Mouse (Mus musculus): ENCODE results near the gene Bckdk.
A peak's percentile ranks its signal among the peaks of the same experiment; 100 is the strongest.
"Not testable (repeated sequence)": the region's sequence is repeated elsewhere in the genome, so short reads cannot be mapped to it uniquely, and the experiment has no call there.

Bckdk gene

DNA sequence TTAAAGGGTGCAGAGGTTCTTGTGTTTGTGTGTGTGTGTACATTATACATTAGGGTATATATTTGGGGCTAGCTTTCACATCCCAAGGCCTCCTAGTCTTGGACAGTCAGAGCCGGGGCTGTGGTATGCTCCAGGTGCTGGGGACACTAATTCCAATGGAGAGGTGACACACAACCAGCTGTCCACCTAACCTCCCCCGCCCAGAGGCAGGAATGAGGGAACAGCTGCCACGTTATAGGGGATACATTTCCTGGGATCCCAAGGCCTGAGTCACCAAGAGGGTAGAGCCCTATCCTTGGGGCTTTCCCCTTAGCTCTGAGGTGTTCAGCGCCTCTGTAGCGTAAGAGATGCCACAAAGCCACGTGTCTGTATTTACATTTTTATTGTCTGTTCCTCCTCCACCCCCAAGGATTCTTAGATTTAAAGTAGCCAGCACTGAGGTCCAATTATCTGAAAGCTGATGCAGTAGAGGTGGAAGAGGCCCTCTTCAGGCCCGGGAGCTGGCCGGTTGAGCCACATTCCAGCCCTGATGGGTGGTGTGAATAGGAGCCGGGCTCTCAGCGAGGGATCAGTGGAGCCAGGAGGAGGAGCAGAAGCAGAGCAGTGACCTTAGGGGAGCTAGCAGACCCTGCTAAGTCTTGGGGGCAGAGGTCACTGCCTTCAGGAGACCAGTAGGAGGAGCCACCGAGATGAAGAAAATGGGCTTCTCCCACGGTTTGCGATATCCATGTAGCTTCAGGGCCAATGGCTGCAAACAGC is 28.6 kb downstream of the Bckdk start:
- DNase-seq = peak; percentile 63

DNA sequence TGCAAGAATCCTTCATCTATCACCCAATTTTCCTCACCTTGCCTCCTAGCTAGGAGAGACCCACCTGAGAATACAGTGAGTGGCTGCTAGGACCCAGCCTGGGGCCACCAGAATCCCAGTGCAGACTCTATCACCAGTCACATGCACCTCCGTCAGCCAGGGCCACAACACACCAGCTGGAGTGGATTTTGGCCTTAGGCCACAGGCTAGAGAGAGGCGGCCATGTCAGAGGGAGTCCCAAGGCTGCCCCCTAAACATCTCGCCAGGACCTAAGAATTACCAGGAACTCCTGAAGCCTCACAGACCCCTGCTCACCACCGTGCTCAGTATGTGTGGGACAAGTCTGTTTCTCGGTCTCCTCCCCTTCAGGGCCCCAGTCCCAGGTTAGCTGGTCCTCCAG is 30.2 kb downstream of the Bckdk start:
- no peak for DNase-seq

DNA sequence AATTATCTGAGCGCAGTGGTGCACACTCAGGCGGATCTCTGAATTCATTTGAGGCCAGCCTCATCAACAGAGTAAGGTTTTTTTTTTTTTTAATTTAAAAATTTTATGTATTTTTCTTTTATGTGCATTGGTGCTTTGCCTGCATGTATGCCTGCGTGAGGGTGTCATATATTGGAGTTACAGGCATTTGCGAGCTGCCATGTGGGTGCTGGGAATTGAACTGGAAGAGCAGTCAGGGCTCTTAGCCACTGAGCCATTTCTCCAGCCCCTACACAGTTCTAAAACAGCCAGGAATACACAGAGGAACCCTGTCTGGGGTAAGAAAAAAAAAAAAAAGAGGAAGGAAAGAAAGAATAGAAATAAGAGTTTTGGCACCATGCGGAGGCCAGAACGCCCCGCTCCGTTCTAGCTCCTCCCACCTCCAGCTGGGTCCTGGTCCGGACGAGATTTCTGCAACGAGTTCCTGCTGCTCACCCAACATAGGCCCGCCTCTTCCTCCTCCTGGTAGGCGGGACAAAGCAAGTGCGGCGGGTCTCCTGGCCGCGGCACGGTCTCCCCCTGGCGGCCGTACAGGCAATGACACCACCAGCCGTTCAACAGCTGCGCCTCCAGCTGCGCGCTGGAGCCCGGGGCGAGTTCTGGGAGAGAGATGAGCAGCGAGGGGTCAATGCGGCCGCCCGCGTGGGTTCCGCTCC is 31.3 kb downstream of the Bckdk start:
- DNase-seq = peak; percentile 97

DNA sequence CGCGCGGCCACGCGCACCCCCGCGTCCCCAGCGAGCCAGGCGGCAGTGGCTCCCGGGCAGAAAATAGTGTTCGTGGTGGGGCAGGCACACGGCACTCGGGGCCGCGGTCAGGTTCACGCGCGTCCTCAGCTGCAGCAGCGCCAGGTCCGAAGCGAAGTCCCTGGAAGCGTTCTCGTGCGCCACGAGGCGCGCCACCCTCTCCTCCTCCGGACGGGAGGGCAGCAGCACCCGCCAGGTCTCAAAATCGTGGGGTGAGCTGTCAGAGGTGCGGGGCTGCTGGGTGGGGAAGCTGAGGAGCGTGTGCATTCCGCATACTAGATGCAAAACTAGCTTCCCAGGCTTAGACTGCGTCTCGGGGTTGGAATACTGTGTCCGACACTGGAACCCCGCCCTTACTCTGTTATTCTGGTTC is 31.9 kb downstream of the Bckdk start:
- DNase-seq = no peak

DNA sequence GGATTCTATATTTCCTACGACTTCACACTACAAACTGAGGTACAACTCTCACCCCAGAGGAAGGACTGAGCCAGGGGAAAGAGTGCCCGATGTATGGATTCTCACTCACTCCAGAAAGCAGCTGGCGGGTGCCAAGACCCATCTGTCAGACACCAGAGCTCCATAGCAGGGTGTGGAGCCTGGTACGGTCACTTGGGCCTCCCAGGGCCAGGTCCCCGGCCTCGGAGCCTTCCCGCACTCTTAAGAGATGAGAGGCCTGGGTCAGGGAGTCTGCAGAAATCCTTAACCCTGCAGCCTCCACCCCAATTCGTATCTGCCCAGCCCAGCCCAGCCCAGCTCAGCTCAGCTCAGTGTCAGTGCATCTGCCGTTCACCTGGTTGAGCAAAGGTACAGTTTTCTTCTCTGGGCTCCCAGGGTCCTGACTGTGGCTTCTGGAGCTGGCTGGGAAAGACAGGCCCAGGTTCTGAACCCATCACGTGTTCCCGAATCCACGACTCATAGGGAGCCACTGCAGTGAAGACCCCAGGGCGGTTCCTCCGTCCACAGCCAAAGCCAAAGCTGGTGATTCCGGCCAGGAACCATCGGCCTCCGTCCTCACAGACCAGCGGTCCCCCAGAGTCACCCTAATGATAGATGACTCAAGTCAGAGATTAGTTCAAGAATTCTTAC is 32.5 kb downstream of the Bckdk start:
- no peak for DNase-seq

DNA sequence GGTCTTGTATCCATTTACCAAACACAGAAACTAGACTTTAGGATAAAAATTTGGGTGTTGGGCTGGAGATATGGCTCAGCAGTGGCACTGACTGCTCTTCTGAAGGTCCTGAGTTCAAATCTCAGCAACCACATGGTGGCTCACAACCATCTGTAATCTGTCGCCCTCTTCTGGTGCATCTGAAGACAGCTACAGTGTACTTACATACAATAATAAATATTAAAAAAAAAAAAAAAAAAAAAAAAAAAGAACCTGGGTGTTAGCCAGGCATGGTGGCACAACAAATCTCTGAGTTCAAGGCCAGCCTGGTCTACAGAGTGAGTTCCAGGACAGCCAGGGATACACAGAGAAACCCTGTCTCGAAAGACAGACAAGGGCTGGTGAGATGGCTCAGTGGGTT is 38.2 kb downstream of the Bckdk start:
- DNase-seq = not testable (repeated sequence)

DNA sequence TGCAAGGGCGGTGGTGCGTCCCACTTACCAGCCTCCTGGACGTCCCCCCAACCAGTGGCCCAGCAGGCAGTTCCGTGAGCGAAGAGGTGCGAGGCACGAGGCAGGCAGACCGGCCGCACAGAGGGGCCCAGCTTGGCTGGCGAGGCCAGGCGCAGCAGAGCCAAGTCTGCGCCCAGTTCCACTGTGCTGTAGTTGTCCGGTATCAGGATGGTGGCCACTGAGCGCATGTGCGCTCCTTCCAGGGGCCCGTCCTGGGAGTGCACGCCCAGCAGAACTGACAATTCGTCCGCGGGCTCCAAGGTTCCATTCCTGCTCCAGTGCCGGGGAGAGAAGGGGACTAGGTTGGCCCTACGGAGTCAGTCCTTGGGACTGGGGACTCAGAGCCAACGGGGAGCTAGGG is 40.7 kb downstream of the Bckdk start:
- DNase-seq = no peak

DNA sequence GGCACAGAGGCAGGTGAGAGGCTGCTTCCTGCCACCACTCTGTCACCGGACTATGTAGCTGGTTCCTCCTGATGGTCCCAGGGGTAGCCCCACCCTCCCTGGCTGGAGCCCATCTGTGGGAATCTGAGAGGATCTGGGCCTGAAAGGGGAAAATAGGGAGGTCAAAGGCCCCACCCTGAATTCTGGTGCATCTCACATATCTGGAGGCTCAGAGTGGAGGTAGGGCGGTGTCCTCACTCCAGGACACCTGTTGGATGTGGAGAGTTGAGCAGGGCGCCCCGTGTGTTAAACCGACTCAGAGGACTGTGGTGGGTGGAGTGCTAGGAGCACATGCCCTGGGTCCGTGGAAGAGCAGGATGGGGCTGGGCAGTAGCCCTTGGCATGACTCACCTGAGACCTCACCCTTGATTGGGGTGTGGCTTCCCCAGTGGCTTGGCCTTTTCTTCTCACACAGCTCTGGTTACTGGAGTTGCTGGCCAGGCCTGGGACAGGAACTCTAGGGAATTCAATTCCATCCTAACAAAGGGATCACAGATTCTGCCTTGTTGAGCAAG is 42.7 kb downstream of the Bckdk start, which contains the start of gene Prss36:
TSS of gene Prss36 (minus strand) at position 256 of the 554 bp plus-strand sequence.
- DNase-seq = no peak

DNA sequence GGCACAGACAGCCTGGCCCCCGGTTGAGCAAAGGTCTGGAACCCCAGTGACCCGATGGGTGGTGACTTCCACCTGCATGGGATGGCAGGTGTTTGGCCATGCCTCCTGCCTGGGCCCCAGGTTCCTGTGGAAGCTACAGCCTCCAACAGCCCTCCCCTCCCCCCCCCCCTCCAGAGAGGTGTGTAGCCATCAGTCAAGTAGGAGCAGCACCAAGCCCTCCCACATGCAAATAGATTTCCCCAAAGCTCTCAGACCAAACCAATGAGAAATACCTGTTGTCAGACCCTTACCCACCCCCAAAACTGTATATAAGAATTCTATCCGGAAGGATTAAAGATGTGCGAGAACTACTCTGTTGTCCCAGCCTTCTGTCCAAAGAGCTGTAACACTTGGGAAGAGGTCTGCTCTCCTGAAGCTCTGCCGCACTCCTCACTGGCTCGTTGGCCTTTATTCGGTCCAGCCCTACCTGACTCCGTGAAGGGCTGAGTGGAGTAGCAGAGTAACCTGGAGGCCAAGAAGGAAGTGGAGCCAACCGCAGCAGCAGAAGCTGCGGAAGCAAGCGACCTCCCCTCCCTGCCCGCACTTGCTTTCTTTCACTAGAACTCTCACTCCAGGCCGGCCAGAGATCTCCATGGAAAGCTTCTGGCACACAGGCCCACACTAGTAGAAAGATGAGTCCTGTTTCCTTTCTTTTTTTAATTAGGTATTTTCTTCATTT is 49.1 kb downstream of the Bckdk start:
- DNase-seq = no peak

DNA sequence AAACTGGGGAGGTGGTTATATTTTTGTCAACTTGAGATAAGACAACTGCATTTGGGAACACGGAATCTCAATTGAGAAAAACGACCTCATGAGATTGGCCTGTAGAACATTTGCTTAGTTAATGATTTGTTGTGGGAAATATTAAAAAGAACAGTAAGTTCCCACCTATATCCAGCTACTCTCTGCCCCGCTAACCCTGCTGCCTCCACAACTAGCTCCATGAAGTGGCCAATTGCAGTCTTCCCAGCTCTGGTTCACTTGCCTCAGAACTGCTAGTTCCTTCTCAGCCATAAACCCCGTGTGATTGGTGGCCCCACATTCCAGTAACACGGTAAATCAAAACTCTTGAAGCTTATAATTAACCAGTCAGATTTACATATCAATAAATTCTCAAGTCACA is 55.5 kb downstream of the Bckdk start:
- DNase-seq = no peak
